Mouse (Mus musculus): ENCODE results near the gene Gm17490.
"Not testable (repeated sequence)": the region's sequence is repeated elsewhere in the genome, so short reads cannot be mapped to it uniquely, and the experiment has no call there.

Gene Gm17490

DNA sequence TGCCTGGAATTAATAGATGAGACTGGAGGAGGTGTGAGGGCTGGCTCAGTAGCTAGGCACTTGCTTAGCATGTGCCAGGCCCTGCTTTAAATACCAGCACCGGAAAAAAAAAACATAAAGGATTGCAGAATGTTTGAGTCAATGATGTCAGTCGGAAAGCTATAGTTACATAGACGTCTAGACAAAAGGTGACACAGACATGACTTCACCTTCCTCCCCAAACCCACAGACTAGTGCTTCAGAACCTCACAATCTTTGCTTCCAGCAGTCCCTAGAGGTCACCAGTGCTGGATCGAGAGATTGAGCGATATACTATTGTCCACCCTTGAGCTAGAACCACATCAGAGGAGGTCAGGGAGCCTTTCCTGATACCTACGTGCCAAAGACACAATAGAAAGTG is 9.0 kb upstream of the Gm17490 start:
- DNase-seq (ENCODE audit: low spot score) = no peak

DNA sequence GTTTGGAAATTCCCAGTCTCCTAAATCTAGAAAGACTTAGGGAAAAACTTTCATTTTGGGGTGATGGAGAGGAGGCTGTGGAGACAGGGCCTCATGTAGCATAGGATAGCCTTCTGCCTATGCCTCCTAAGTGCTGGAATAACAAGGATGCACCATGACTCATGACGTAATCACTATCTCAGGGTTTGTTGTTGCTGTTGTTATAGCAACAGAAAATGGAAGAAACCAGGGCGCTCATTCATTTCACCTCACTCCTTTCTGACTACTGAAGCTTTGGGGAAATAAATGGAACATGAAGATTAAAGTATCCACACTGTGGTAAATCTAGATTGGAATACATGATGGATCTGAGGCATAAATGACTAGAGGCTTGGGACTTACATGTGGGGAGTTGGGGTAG is 2.3 kb downstream of the Gm17490 start:
- DNase-seq (ENCODE audit: low spot score) = no peak

DNA sequence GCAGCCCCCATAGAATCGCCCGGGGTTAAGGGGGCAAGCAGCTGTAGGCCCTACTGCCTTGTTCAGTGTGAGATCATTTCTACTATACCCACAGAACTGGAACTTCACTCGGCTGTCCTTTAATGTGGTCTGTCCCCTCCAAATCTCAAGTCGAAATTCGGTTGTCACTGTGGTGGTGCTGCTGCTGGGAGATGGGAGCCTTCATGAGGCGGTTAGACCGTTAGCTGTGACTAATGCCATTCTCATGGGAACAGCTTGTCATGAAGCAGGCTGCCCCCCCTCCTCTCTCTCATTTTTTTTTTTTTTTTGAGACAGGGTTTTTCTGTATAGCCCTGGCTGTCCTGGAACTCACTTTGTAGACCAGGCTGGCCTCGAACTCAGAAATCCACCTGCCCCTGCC is 2.9 kb downstream of the Gm17490 start:
- no peak for DNase-seq (ENCODE audit: low spot score)

DNA sequence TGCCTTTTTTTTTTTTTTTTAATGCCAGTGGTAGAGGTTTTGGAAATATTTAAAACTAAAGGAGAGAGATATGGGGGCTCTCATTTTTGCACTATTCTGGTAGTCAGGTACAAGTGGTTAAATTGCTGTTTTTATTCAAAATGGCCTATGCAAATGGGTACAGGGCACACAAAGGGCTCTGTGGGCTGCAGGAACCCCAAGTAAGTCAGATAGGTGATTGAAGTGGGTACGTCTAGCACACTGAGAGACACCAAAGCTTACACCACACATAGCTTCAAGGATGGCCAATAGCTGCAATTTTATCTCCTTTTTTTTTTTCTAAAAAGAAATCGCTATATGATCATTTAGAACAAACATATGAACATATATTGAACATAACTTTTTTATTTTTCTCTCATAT is 6.5 kb downstream of the Gm17490 start:
- no peak for DNase-seq (ENCODE audit: low spot score)

DNA sequence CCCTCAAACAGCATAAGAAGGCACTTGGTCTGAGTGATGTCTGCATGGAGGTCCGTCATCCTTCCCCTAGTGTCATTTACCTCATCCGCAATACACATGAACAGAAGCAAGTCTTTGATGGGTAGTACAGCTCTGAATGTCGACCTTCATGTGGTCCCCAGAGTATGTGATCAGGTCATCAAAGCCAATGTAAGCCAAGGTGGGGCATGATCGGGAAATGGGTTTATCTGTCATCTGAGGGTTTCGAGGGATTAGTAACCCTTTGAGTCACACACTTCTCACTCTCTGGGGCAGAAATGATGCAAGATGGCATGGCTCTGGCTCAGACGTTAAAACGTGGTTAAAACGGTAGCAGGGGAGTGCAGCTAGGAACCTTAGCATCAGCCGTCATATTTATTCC is 9.2 kb downstream of the Gm17490 start:
- DNase-seq (ENCODE audit: low spot score) = no peak

DNA sequence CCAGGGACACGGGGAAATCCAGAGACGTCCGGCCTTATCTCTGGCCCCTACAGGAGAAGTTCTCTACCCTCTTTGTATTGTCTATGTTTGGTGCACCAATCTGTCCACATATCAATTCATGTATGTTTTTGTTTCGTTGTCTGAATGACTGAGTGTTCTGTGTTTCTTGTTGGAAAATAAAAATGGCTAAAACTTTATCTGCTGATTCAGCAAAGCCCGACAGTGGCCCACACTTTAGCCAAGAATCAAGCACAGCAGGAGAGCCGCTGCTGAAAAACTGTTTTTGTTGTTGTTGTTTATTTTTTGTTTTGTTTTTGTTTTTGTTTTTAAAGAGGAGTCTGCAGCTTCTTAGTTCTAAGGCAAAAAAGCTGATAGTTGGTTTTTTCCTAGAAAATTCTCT is 13.1 kb downstream of the Gm17490 start:
- not testable (repeated sequence) for DNase-seq (ENCODE audit: low spot score)

DNA sequence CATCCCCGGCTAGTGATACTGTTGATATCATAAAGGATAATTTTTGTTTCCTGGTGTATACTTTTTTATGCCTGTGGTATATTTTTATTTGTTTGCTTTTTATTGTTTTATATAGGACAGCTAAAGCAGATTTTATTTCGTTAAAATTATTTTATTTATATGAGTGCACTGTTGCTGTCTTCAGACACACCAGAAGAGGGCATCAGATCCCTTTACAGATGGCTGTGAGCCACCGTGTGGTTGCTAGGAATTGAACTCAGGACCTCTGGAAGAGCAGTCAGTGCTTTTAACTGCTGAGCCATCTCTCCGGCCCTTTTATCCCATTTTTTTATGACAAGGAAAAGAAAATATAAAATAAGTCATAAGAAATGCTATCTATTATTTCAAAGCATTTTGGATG is 19.3 kb downstream of the Gm17490 start:
- DNase-seq (ENCODE audit: low spot score) = not testable (repeated sequence)

DNA sequence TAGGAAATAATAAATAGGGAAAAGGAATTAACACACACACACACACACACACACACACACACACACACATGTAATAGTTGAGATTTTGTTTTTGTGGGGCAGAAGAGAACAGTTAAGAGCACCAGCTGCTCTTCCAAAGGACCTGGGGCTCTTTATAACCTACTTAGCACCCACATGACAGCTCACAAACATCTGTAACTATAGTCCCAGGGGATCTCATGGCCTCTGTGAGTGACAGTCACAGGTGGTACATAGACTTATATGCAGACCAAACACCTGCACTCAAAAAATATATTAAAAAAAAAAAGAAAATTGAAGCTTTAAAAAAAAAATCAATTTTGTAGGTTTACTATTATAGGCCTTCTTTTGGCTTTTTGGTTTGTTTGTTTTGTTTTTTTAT is 21.2 kb downstream of the Gm17490 start:
- DNase-seq (ENCODE audit: low spot score) = no peak

DNA sequence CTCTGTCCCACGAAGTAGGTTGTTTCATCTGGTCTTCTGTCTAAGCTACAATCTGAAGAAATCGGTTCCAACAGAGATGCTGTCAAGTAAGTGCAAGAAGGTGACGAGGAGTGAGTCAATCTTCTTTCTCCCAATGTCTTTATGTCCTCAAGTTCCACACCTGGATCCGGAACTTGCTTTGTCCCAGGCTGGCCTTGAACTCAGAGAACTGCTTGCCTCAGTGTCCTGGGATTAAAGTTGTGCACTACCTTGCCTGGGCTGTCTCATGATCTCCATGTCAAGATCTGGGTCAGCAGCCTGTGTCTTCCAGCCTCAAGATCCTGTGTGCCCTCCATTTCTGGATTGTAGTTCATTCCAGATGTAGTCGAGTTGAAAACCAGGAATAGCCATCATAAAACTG is 22.0 kb downstream of the Gm17490 start, which contains the start of gene Rbm17:
TSS of gene Rbm17 (minus strand) at position 101 of the 400 bp plus-strand sequence.
- no peak for DNase-seq (ENCODE audit: low spot score)

DNA sequence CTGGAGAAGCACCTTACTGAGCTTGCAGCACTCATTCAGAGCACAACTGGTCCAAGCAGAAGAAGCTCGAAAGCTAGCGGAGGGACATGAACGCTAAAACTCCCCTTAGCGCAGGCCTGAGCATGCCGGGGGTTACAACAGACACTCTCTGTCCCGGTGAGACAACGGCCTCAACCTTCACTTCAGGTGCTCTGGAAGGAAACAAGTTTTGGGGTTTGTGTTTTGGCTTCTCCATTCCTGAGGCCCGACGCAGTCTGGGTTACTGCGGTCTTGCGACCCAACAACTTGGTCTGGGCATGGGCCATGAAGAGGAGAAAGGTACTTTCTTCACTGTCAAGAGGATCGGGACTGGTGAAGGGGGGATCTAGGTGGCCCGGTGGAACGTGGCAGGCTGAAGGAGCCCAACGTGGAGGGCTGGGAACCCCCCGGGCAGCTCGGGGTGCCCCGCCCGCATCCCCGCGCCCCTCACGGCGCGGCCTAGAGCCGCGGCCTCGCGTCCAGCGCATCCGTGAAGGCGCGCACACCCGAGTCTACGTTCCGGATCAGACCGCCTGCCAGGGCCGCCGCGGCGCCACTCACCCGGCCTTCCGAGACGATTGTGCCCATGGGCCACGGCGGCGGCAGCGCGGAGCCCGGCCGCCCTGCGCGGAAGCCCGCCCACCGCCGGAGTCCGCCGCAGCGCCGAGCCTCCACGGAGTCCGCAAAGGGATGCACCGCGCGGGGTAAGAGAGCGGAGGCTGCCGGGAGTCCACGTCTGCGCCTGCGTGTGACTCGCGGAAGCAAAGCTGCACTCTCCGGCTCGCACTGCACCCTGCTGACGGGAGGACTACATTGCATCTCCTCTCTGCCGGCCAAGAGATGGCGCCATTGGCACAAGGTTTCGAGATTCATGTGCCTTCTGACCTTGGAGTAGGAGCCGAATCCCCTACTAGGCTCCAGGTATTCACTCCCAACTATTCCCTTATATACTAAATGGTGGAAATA is 23.3 kb downstream of the Gm17490 start:
- peak; percentile 95 for DNase-seq (ENCODE audit: low spot score)

DNA sequence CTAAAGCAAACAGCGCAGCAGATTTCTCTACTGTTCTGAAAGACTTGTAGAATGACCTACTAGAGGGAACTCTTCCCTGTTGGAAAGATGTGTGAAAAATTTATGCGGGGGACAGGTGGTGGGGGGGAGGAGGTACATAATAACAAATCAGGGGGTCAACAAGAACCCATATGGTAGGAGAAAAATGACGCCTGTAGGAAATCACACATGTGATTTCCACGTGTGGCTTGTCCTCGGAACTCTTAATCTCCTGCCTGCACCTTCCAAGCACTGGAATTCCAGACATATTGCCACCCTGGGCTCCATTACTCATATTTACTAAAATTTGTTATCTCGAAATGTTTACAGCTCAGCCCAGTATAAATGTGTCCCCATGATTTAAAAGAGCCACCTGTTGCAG is 24.3 kb downstream of the Gm17490 start:
- DNase-seq (ENCODE audit: low spot score) = no peak

DNA sequence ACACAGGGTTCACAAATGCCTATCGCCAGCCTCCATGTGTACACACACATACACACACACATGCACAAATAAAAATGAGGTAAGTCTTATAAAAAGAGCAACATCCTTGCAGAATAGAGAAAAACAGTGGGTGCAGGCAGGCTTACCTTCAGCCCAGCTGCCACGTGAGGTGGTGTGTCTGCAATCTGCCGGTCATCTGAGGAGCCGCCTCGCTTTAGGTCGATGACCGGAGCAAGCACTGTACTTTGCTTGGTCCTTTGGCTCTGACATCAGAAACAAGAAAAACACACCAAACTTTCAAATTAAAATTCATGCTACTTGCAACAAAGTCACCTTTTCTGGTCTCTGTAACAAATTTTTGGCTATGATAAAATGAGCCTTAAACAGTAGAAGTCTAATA is 28.2 kb downstream of the Gm17490 start:
- no peak for DNase-seq (ENCODE audit: low spot score)

DNA sequence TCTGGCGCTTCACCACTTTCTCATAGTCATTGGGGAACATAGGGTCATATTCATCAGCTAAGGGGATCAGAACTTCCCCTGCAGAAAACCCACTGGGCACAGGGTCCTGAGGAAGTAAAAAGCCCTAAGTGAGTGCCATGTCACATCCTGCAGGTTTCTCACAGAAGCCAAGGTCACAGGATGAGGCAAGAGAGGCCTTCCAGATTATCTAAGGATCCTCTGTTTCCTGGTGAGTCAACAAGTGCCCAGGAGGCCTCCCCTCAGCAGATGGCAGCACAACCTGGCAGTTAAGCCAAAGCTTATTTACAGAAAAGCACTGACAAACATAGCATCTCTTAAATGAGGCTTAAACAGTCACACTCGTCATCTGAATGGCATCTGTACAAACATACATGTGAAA is 29.4 kb downstream of the Gm17490 start:
- no peak for DNase-seq (ENCODE audit: low spot score)

DNA sequence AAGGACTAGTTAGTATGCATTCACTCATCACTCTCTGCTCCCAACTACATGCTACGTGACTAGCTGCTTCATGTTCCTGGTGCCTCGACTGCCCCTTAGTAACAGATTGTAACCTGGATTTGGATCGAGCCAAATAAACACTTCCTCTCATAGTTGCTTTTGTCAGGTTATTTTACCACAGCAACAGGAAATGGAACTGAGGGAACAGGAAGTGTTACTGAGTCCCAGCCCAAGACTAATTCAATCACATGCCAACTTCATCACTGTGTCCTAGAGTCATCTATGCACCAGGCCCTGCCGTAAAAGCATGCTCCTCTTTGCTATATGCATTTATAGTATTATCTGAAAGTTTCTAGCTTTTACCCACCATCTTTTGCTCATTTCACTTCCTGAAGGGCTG is 38.1 kb downstream of the Gm17490 start:
- DNase-seq (ENCODE audit: low spot score) = no peak

DNA sequence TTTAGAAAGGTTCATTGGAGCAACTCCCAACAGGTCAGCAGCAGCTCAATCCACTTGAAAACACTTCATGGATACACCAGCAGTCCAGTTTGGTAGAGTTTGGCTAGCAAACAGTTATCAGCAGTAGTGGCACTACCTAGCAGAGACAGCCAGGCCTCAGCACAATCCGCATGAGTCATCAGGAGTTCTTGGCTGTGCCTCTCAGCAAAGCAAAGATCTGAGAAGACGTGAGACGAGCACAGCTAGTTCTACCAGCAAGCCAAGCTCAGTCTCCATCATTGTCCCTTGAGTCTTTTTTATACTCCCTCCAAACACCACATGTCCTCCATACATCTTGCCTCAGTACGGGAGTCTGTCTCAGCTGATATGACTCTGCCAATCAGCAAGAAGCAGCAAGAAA is 46.7 kb downstream of the Gm17490 start:
- no peak for DNase-seq (ENCODE audit: low spot score)

DNA sequence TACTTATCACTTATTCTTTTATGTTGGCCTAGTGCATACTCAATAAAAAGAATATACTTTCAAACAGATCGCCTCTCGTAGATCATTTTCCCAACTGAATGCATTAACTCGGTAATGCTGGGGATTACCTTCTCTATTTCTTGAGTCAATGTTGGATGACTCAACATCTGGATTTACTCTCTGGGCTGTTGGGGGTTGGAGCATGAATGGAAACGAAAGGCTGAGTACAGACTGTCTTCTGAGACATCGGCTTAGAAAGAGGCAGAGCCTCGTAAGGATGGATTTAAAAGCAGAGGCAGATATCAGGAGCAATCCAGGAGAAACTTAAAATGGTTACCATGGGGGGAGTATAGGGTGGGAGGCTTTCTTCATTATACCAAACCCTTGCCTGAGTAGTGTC is 47.9 kb downstream of the Gm17490 start:
- DNase-seq (ENCODE audit: low spot score) = no peak
